Comparison of ENCODE assay signal across 14 mouse cellular contexts in genomic region chr11:94424380-94424779, GRCm38 (mm10). TPM values are rescaled to one million over a fixed set of nuclear protein-coding genes. Genes with fewer than 3 reads are reported as not detected.
A peak's percentile ranks its signal among the peaks of the same experiment; 100 is the strongest.
DNase-seq lines count a peak whose midpoint lies in the region; ATAC-seq and TF ChIP-seq lines count a peak whose summit lies in the region.
"Had no signal": no experiment of that assay in that cellular context is flagged by ENCODE, and none has a peak within 500 bp of the region (broad histone marks: within the 10 kb centered on the region; RNA-seq: fewer than 3 reads in every experiment).

No protein-coding gene starts in this region.

- no peak for ATAC-seq in embryonic facial prominence, embryonic 12.5 days (ENCODE audit: insufficient number of reproducible peaks, insufficient read depth, low FRiP score, low TSS enrichment)
- ATAC-seq: activated CD4-positive, CD25-positive, alpha-beta regulatory T cell, adult 4 months; liver, postnatal 0 days had no signal

- TF ChIP-seq EP300 in ES-Bruce4 (IDR thresholded peaks at IDR 0.05; ENCODE audit: insufficient read depth, low read depth, low read length), result no peak

- intact Hi-C loops in left cerebral cortex, adult 2 months (cut with DNase I), result loop anchor here (2.0 to 5.0 kb wide), 2 partner anchors 50 to 123 kb away; partner anchors contain the start of genes Cacna1g and Rsad1
- intact Hi-C loops in left cerebral cortex, postnatal 4 days (cut with DNase I), result no loop called here
- intact Hi-C loops in left cerebral cortex, postnatal 14 days (cut with DNase I), result loop anchor here (5.0 kb wide), 2 partner anchors 48 to 123 kb away; partner anchors contain the start of genes Cacna1g and Rsad1

- WGBS in embryonic facial prominence, embryonic 12.5 days, result 52% methylated on average over 15 of the region's 15 CpGs
- 46% methylated on average over 15 of the region's 15 CpGs for WGBS in embryonic facial prominence, embryonic 10.5 days

- H3K27me3 ChIP-seq in embryonic facial prominence, embryonic 12.5 days, result 0 out of 2 replicates have a peak, but pooled peaks cover 6% of the 10 kb centered on the region
- H3K27me3 ChIP-seq in embryonic facial prominence, embryonic 10.5 days (replicated peaks; ENCODE audit: low read depth, poor library complexity, severe bottlenecking), result peaks cover 18% of the 10 kb centered on the region; the same call in 1 of the 2 replicates
- H3K27me3 ChIP-seq in ES-Bruce4 (ENCODE audit: control insufficient read depth, insufficient read depth, low read length, poor library complexity, severe bottlenecking), result no peaks in the 10 kb centered on the region
- H3K27me3 ChIP-seq: kidney, embryonic 15.5 days had no signal

- no peak for DNase-seq in embryonic facial prominence, embryonic 10.5 days (ENCODE audit: low spot score)
- DNase-seq in left cerebral cortex, adult 2 months (ENCODE audit: extremely low spot score in 1 of 2, low spot score in 2 of 2), result peak in 1 of 2 experiments; percentile 44
- DNase-seq in left cerebral cortex, postnatal 4 days, result no peak
- DNase-seq in left cerebral cortex, postnatal 14 days (ENCODE audit: low spot score in 2 of 2), result peak; percentile 46 to 54
- DNase-seq in cerebellum, adult 9-10 months, result no peak
- no peak for DNase-seq in urinary bladder, postnatal 10 days (ENCODE audit: low spot score)
- DNase-seq: gastrocnemius, postnatal 14 days; liver, postnatal 0 days had no signal

- TF ChIP-seq POLR2A in ES-Bruce4 (IDR thresholded peaks at IDR 0.05; ENCODE audit: insufficient read depth, low read length), result no peak

- no peak overlapping the region for H3K9ac ChIP-seq in embryonic facial prominence, embryonic 12.5 days
- no peak overlapping the region for H3K9ac ChIP-seq in ES-Bruce4 (ENCODE audit: low read depth, poor library complexity, severe bottlenecking)
- H3K9ac ChIP-seq: heart, embryonic 12.5 days; kidney, embryonic 15.5 days; liver, postnatal 0 days had no signal

- no peak overlapping the region for H3K4me2 ChIP-seq in embryonic facial prominence, embryonic 12.5 days (replicated peaks)
- H3K4me2 ChIP-seq: heart, embryonic 12.5 days; kidney, embryonic 15.5 days had no signal

- H3K4me3 ChIP-seq in embryonic facial prominence, embryonic 12.5 days, result no peak overlapping the region
- no peak overlapping the region for H3K4me3 ChIP-seq in embryonic facial prominence, embryonic 10.5 days
- no peak overlapping the region for H3K4me3 ChIP-seq in left cerebral cortex, adult 2 months
- peak overlapping the region; percentile 6; the same call in 1 of the 2 replicates for H3K4me3 ChIP-seq in ES-Bruce4 (ENCODE audit: low read depth, low read length)
- H3K4me3 ChIP-seq: heart, embryonic 12.5 days; kidney, embryonic 15.5 days had no signal

- H3K36me3 ChIP-seq in embryonic facial prominence, embryonic 12.5 days, result peaks cover 63% of the 10 kb centered on the region
- peaks cover 40% of the 10 kb centered on the region for H3K36me3 ChIP-seq in embryonic facial prominence, embryonic 10.5 days (replicated peaks)
- H3K36me3 ChIP-seq in ES-Bruce4 (ENCODE audit: control insufficient read depth, insufficient read depth, low read length, poor library complexity, severe bottlenecking), result no peaks in the 10 kb centered on the region
- H3K36me3 ChIP-seq: G1E; heart, embryonic 12.5 days had no signal

- no peak for TF ChIP-seq CTCF in left cerebral cortex, adult 2 months (IDR thresholded peaks at IDR 0.05)
- no peak for TF ChIP-seq CTCF in ES-Bruce4 (IDR thresholded peaks at IDR 0.05; ENCODE audit: low read depth, low read length)

- no peaks in the 10 kb centered on the region for H3K9me3 ChIP-seq in embryonic facial prominence, embryonic 12.5 days
- no peaks in the 10 kb centered on the region for H3K9me3 ChIP-seq in embryonic facial prominence, embryonic 10.5 days
- H3K9me3 ChIP-seq in ES-Bruce4 (replicated peaks; ENCODE audit: control insufficient read depth, insufficient read depth, low read length, poor library complexity, severe bottlenecking), result no peaks in the 10 kb centered on the region
- H3K9me3 ChIP-seq: G1E; heart, embryonic 12.5 days; kidney, embryonic 15.5 days had no signal

- 0 out of 2 replicates have a peak overlapping the region, but pooled peaks have one; percentile 43 for H3K27ac ChIP-seq in embryonic facial prominence, embryonic 12.5 days
- no peak overlapping the region for H3K27ac ChIP-seq in embryonic facial prominence, embryonic 10.5 days (replicated peaks)
- H3K27ac ChIP-seq in left cerebral cortex, adult 2 months, result peak overlapping the region; percentile 53; the same call in 1 of the 2 replicates
- no peak overlapping the region for H3K27ac ChIP-seq in ES-Bruce4 (ENCODE audit: insufficient read depth, low read length)
- H3K27ac ChIP-seq: kidney, embryonic 15.5 days had no signal

- peaks cover 37% of the 10 kb centered on the region for H3K4me1 ChIP-seq in embryonic facial prominence, embryonic 12.5 days
- H3K4me1 ChIP-seq in embryonic facial prominence, embryonic 10.5 days, result peaks cover 60% of the 10 kb centered on the region
- H3K4me1 ChIP-seq in ES-Bruce4 (ENCODE audit: control insufficient read depth, insufficient read depth, low read length), result no peaks in the 10 kb centered on the region

RNA-seq across cellular contexts. Expression of gene Abcc3, which starts 31.6 kb away (rescaled TPM):
- 0.69 and 0.78 TPM in 2 replicates for polyA plus RNA-seq in embryonic facial prominence, embryonic 12.5 days (2016; fragmentation: Nextera tagmentation; extraction: Ambion mirVana)
- polyA plus RNA-seq in embryonic facial prominence, embryonic 10.5 days (2016; fragmentation: Nextera tagmentation; extraction: Ambion mirVana), result 0.23 and 0.24 TPM in 2 replicates
- total RNA-seq in left cerebral cortex, adult 2 months (2021), result 1 to 10 TPM; 1.6 to 2.4 TPM
- total RNA-seq in left cerebral cortex, postnatal 4 days (2021), result 1 to 10 TPM in 1 of 2 experiments, under 1 TPM in 1; 0.70 to 1.4 TPM
- polyA plus RNA-seq in ES-Bruce4 (2011; ENCODE audit: insufficient read depth, insufficient read length, low read depth, missing spikeins), result 0.24 and 1.2 TPM in 2 replicates
- 1 to 10 TPM; 1.6 to 2.3 TPM for total RNA-seq in left cerebral cortex, postnatal 14 days (2021)
- polyA plus RNA-seq: G1E had no signal

RNA-seq across cellular contexts. Expression of gene Cacna1g, which starts 49.6 kb away (rescaled TPM):
- polyA plus RNA-seq in embryonic facial prominence, embryonic 12.5 days (2016; fragmentation: Nextera tagmentation; extraction: Ambion mirVana), result 31.6 and 37.2 TPM in 2 replicates
- 6.5 and 13.5 TPM in 2 replicates for polyA plus RNA-seq in embryonic facial prominence, embryonic 10.5 days (2016; fragmentation: Nextera tagmentation; extraction: Ambion mirVana)
- total RNA-seq in left cerebral cortex, adult 2 months (2021), result 10 to 100 TPM; 93.0 to 98.7 TPM
- total RNA-seq in left cerebral cortex, postnatal 4 days (2021), result 100 to 1,000 TPM; 180 to 184 TPM
- 2.9 and 8.6 TPM in 2 replicates for polyA plus RNA-seq in ES-Bruce4 (2011; ENCODE audit: insufficient read depth, insufficient read length, low read depth, missing spikeins)
- 100 to 1,000 TPM; 107 to 130 TPM for total RNA-seq in left cerebral cortex, postnatal 14 days (2021)
- polyA plus RNA-seq: activated CD4-positive, CD25-positive, alpha-beta regulatory T cell, adult 4 months; G1E had no signal

Comparison
In these comparisons a context has a peak if more than half of its experiments do, and no peak if none do; other contexts are left out.
1. H3K27ac ChIP-seq: peak in embryonic facial prominence, embryonic 12.5 days (single experiment) and left cerebral cortex, adult 2 months (single experiment); none in embryonic facial prominence, embryonic 10.5 days (single experiment) and ES-Bruce4 (single experiment).
2. DNase-seq: peak in left cerebral cortex, postnatal 14 days (2 of 2); none in embryonic facial prominence, embryonic 10.5 days (single experiment), left cerebral cortex, postnatal 4 days (single experiment), cerebellum, adult 9-10 months (single experiment) and urinary bladder, postnatal 10 days (single experiment).